Comparison of ENCODE assay signal across 23 mouse cellular contexts in the genomic region with DNA sequence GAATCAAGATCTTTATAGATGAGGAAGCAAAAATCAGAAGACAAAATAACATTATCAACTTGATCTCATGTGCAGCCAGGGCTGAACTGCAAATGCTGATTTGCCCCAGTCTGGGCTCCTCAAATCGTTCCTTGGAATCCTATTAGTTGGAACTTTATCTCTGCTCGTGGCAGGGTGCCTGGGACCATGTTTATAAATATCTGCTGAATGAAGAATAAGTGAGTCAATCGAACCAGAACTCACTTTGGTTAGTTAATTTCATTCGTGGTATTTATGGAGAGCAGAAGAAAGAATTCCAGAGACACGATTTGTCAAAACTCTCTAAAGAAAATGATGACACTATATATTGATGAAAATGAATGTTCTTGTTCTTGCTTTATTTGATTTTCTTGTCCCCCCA. TPM values are rescaled to one million over a fixed set of nuclear protein-coding genes. Genes with fewer than 3 reads are reported as not detected.
"Had no signal": no experiment of that assay in that cellular context is flagged by ENCODE, and none has a peak within 500 bp of the region (broad histone marks: within the 10 kb centered on the region; RNA-seq: fewer than 3 reads in every experiment).

No protein-coding gene starts in this region.

- DNase-seq: liver, postnatal 0 days; lung, adult 2 months; lung, postnatal 14 days; lung, postnatal 36 days; midbrain, embryonic 14.5 days; retina, postnatal 1 day; right cerebral cortex, adult 18-20 months; right cerebral cortex, postnatal 25 days; right cerebral cortex, postnatal 4 days; thymus, adult 2 months; thymus, postnatal 25 days; thymus, postnatal 4 days had no signal

- ATAC-seq: liver, postnatal 0 days; lung, postnatal 0 days; midbrain, embryonic 16.5 days had no signal

- H3K27ac ChIP-seq: lung, embryonic 15.5 days; macrophage; neural tube, embryonic 13.5 days; neural tube, embryonic 15.5 days; stomach, embryonic 15.5 days; stomach, postnatal 0 days had no signal

- H3K4me3 ChIP-seq: lung, embryonic 15.5 days; megakaryocyte, embryonic 14.5 days; myocyte; neural tube, embryonic 13.5 days; neural tube, embryonic 15.5 days; stomach, embryonic 15.5 days had no signal

RNA-seq across cellular contexts. Expression of a gene that starts 48.1 kb away (rescaled TPM):
- total RNA-seq: megakaryocyte progenitor cell, adult 5-6 weeks had no signal
